8 mouse cellular contexts compared by ENCODE assay signal in genomic region chr4:132973814-132974398, GRCm38 (mm10). TPM values are rescaled to one million over a fixed set of nuclear protein-coding genes. Genes with fewer than 3 reads are reported as not detected.
DNase-seq lines count a peak whose midpoint lies in the region; ATAC-seq lines count a peak whose summit lies in the region.

Gene Fgr (plus strand): TSS chr4:132974095.

- H3K4me2 ChIP-seq in kidney, embryonic 15.5 days: peak within 1 kb of the TSS; percentile 54

- peak within 1 kb of the TSS; percentile 75 for H3K27ac ChIP-seq in forebrain, embryonic 10.5 days
- peak within 1 kb of the TSS; percentile 51; the same call in 1 of the 2 replicates for H3K27ac ChIP-seq in kidney, embryonic 15.5 days
- H3K27ac ChIP-seq in midbrain, embryonic 10.5 days (replicated peaks): peak within 1 kb of the TSS; percentile 74

- H3K9me3 ChIP-seq in forebrain, embryonic 10.5 days: no peaks in the 10 kb centered on the region
- no peaks in the 10 kb centered on the region for H3K9me3 ChIP-seq in kidney, embryonic 15.5 days (replicated peaks)
- no peaks in the 10 kb centered on the region for H3K9me3 ChIP-seq in midbrain, embryonic 10.5 days (replicated peaks)

- 0 out of 2 replicates have a peak within 1 kb of the TSS, but pooled peaks have one; percentile 23 for H3K9ac ChIP-seq in kidney, embryonic 15.5 days

- peaks cover 68% of the 10 kb centered on the region for H3K27me3 ChIP-seq in forebrain, embryonic 10.5 days (ENCODE audit: poor library complexity, severe bottlenecking)
- H3K27me3 ChIP-seq in kidney, embryonic 15.5 days: peaks cover 37% of the 10 kb centered on the region
- H3K27me3 ChIP-seq in midbrain, embryonic 10.5 days (ENCODE audit: low read depth, poor library complexity, severe bottlenecking): peaks cover 67% of the 10 kb centered on the region

- peaks cover 51% of the 10 kb centered on the region for H3K4me1 ChIP-seq in forebrain, embryonic 10.5 days
- peaks cover 45% of the 10 kb centered on the region for H3K4me1 ChIP-seq in kidney, embryonic 15.5 days
- peaks cover 48% of the 10 kb centered on the region for H3K4me1 ChIP-seq in midbrain, embryonic 10.5 days

- intact Hi-C loops in left cerebral cortex, postnatal 14 days (cut with DNase I): no loop called here

- H3K4me3 ChIP-seq in forebrain, embryonic 10.5 days: peak within 1 kb of the TSS; percentile 40
- H3K4me3 ChIP-seq in kidney, embryonic 15.5 days (replicated peaks): peak within 1 kb of the TSS; percentile 28
- peak within 1 kb of the TSS; percentile 46 for H3K4me3 ChIP-seq in midbrain, embryonic 10.5 days

- no peak for ATAC-seq in kidney, embryonic 15.5 days (replicated peaks; ENCODE audit: low FRiP score)

- H3K36me3 ChIP-seq in forebrain, embryonic 10.5 days (replicated peaks): no peaks in the 10 kb centered on the region
- H3K36me3 ChIP-seq in kidney, embryonic 15.5 days: no peaks in the 10 kb centered on the region
- H3K36me3 ChIP-seq in midbrain, embryonic 10.5 days: no peaks in the 10 kb centered on the region

- DNase-seq in adrenal gland, adult 2 months: peak; percentile 19
- DNase-seq in adrenal gland, adult 8-10 months: no peak
- no peak for DNase-seq in forebrain, embryonic 10.5 days (ENCODE audit: extremely low spot score, low spot score)
- no peak for DNase-seq in midbrain, embryonic 10.5 days (ENCODE audit: low spot score)
- DNase-seq in thymus, postnatal 0 days (ENCODE audit: low spot score): peak; percentile 49
- no peak for DNase-seq in left cerebral cortex, postnatal 14 days (ENCODE audit: low spot score in 2 of 2)
- DNase-seq in adrenal gland, adult (ENCODE audit: inconsistent age in 2 of 2, low spot score in 1 of 2): no peak

- WGBS in forebrain, embryonic 10.5 days: 6% methylated on average over 21 of the region's 21 CpGs
- 14% methylated on average over 21 of the region's 21 CpGs for WGBS in kidney, embryonic 15.5 days
- 2% methylated on average over 21 of the region's 21 CpGs for WGBS in midbrain, embryonic 10.5 days

RNA-seq across cellular contexts. Expression of gene Fgr, which starts in this region (rescaled TPM):
- under 1 TPM; 0.29 to 0.93 TPM for total RNA-seq in adrenal gland, adult 2 months (2021)
- 0.29 and 0.56 TPM in 2 replicates for polyA plus RNA-seq in adrenal gland, adult 2 months (2012; rRNA removed)
- under 1 TPM; 0.42 to 0.92 (median 0.64) TPM for total RNA-seq in adrenal gland, adult 8-10 months (2022)
- 0.06 and 0.11 TPM in 2 replicates for polyA plus RNA-seq in forebrain, embryonic 10.5 days (2016; fragmentation: Nextera tagmentation; extraction: Ambion mirVana)
- polyA plus RNA-seq in kidney, embryonic 15.5 days (2015; fragmentation: Nextera tagmentation; extraction: Ambion mirVana): 0.63 and 0.81 TPM in 2 replicates
- 0.05 and 0.10 TPM in 2 replicates for polyA plus RNA-seq in midbrain, embryonic 10.5 days (2016; fragmentation: Nextera tagmentation; extraction: Ambion mirVana)
- polyA plus RNA-seq in thymus, postnatal 0 days (2015; fragmentation: Nextera tagmentation; extraction: Ambion mirVana): 6.0 and 7.8 TPM in 2 replicates
- not detected for total RNA-seq in left cerebral cortex, postnatal 14 days (2021)

Comparison
In these comparisons a context has a peak if more than half of its experiments do, and no peak if none do; other contexts are left out.
1. Peak in DNase-seq in adrenal gland, adult 2 months; RNA of the gene not detected or under 1 TPM.